Mouse (Mus musculus): Measurements from ENCODE around the gene Pomt1. TPM values are rescaled to one million over a fixed set of nuclear protein-coding genes. Genes with fewer than 3 reads are reported as not detected.
A peak's percentile ranks its signal among the peaks of the same experiment; 100 is the strongest.

Pomt1 gene
- total RNA-seq, 2 experiments from 2014 or later, result 7.7 to 17.3 TPM

DNA sequence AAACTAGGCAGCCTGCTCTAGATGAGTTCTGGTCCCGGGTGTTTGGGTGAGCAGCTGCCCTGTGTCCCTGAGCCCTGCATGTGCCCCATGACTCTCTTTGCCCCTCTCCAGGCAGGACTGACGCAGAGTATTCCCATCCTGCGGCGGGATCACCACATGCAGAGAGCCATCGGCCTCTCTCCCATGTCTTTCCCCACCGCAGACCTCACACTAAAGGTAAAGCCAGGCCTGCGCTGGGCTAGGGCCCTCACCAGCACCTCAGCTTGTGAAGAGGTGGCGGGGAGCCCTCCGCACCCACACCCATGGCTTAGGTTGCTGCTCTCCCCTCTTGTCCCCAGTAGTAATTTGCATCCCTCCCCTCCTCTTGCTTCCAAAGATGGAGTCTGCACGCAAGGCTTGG lies 15.4 kb upstream of the Pomt1 start:
- no peak for ATAC-seq (ENCODE audit: poor library complexity, severe bottlenecking)

DNA sequence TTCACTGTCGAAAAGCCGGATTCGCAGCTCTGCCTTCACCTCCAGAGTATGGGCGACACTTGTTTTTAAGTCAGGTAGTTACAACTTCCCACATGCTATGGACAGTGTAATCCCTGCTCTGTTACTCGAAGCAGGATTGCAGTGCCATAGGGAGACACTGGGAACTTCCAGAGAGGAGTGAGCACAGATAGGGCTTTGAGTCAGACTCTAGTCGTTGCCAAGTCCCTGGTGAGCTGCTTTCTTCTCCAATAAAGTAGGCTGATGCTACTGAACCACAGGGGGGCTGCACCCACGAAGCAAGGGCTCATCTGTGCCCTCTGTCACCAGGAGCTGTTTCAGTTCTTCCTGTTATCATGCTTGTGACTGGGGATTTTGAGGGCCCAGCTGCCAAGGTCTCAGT lies 14.8 kb upstream of the Pomt1 start:
- ATAC-seq (ENCODE audit: poor library complexity, severe bottlenecking), result no peak

DNA sequence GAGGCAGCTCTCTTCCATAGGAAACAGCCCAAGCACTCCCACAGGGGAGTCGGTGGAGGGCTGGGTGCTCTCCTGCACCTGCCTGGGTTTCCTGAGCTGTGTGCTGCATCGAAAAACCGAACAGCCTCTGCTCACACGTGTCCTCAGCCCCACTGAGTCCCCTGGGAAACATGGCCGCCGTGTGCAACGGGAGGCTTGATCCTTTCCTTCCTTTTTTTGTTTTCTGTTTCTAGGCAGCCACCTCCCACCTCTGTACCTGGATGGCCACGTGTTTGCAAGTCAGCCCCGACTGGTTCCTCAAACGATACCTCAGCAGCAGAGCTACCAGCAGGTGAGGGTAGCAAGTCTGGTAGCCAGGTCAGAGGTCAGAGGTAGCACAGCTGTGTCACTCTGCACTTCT lies 14.3 kb upstream of the Pomt1 start:
- ATAC-seq (ENCODE audit: poor library complexity, severe bottlenecking), result no peak

DNA sequence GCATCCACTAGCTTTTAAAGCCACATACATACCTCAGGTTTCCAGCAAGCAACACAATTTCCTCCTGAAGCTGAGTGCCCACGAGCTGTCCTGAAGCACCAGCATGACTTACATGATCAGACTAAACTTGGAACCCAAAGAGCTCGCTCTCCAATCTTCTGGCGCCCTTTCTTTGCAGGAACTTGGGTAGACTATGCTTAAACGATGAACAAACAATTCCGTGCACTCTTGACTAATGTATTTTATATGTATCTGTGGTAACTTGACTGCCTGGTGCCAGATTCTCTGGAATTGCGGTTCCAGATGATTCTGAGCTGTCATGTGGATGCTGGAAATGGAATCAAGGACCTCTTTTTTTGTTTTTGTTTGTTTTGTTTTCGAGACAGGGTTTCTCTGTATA lies 957 bp upstream of the Pomt1 start:
- no peak for ATAC-seq (ENCODE audit: poor library complexity, severe bottlenecking)

DNA sequence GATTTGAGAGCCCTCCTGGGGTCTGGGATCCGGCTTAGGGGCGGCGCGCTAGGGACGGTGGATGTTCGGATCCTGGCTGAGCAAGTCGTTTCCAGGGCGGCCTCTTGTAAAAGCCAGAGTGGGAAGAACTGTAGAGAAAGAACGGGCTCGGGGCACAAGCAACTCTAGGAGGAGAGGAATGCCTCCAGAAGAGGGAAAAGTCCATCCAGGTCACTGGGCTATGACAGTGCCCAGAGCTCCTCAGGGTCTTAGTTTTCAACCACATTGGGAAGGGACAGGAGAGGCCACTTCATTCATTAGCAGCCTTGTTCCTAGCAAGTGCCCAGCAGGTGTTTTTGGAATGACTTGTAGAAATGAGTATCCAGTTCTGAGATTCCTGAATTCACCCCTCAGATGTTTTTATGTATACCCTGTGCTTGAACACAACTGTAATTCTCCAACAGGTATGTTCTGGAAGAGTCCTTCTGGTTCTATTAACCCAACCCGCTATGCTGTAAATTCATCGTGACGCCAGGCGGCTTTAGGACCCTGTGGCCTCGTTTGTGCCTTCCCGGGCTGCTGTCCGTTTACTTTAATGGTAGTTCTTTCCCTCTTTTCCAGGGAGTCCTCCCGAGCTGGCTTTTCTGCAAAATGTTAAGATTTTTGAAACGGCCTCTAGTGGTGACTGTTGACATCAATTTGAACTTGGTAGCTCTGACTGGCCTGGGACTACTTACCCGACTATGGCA lies 534 bp downstream of the Pomt1 start:
- peak; percentile 37 for ATAC-seq (ENCODE audit: poor library complexity, severe bottlenecking)

DNA sequence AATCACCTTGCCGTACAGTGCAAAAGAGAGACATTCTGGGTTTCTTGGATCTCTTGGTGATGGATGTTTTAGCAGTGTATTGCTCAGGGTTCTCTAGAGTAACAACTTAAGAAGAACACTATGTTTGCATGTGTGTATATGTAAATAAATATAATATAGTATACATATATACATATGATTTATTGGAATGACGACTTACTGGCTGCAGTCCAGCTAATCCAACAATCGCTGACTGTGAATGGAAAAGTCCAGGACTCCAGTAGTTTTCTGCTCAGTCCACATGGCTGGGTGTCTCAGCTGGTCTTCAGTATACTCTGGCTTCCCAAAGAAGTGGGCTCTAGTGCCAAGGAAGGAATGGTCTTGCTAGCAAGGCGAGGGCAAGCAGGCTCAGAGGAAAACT lies 1.2 kb downstream of the Pomt1 start:
- ATAC-seq (ENCODE audit: poor library complexity, severe bottlenecking), result no peak

DNA sequence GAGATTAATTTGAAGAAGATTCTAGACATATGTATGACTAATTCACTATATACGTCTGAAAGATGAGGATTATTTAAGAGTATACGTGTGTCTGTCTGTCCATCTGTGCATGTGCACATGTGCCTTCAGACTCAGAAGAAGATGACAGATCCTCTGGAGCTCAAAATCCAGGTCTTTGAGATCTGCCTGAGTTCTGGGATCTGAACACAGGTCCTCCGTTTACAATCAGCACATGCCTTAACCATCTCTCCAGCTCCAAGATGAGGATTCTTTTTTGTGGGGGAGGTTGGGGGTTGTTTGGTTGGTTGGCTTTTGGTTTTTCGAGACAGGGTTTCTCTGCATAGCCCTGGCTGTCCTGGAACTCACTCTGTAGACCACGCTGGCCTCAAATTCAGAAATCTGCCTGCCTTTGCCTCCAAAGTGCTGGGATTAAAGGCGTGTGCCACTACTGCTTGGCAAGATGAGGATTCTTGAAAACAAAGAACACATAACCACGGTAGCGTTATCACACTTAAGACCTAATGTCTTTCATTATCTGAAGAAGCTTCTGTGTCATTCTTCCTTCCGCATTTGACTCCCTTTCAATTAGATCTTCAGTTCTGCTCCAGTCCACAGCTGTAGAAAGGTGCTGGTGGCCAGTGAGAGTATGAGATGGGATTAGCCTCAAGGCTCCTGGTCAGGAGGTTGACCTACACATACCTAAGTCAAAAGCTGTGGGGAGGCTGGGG lies 2.5 kb downstream of the Pomt1 start:
- ATAC-seq (ENCODE audit: poor library complexity, severe bottlenecking), result no peak

DNA sequence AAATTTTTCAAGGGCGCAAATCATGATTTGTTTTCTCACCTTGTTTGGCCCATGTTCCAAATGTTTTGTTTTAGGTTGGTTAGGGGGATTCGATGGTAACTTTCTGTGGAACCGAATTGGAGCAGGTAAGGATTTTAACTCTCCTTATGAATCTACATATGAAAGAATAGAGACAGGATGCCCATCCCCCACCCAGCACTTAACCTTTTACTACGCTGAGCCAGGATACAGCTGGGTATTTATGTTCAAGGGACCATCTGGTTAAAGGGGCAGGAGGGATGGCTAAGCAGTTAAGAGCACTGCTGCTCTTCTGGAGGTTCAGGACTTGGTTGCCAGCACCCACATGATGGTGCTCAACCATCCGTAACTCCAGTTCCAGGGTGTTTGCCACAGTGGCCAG lies 4.2 kb downstream of the Pomt1 start:
- ATAC-seq (ENCODE audit: poor library complexity, severe bottlenecking), result no peak

DNA sequence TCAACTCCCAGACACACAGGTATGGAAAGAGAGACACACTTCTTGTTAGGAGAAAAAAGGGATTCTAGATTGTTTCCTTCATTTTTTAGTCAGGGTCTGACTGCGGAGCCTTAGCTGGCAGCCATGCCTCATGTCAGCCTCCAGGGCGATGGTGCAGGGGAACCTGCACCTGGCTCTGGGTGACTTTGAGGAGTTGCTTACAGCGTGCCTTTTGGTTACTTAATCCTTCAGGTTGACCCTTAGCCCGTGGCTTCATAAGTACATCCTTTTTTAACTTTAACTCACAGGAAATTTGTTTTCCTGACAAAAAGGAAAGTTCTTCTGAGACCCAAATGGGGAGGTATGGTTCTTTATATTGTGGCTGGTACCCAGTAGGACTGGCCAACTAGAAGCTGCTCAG lies 6.6 kb downstream of the Pomt1 start:
- ATAC-seq (ENCODE audit: poor library complexity, severe bottlenecking), result no peak

DNA sequence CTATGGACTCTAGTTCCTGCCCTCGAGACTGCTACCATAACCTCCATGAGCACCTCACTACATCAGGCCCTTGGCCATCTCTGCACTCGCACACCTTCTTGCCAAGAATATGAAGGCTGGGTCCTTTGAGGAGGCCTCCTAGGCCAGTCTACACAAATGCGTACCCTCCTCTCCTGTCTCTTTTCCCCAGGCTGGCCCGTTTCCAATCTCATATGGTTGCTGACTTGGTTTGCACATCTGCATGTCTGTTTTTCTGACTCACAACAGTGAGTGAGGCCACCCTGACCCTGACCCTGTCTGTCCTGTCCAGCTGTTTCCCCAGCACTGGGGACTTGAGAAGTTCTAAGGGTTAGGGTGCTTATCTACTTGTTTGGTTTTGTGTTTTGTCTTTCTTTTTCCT lies 10.4 kb downstream of the Pomt1 start:
- no peak for ATAC-seq (ENCODE audit: poor library complexity, severe bottlenecking)

DNA sequence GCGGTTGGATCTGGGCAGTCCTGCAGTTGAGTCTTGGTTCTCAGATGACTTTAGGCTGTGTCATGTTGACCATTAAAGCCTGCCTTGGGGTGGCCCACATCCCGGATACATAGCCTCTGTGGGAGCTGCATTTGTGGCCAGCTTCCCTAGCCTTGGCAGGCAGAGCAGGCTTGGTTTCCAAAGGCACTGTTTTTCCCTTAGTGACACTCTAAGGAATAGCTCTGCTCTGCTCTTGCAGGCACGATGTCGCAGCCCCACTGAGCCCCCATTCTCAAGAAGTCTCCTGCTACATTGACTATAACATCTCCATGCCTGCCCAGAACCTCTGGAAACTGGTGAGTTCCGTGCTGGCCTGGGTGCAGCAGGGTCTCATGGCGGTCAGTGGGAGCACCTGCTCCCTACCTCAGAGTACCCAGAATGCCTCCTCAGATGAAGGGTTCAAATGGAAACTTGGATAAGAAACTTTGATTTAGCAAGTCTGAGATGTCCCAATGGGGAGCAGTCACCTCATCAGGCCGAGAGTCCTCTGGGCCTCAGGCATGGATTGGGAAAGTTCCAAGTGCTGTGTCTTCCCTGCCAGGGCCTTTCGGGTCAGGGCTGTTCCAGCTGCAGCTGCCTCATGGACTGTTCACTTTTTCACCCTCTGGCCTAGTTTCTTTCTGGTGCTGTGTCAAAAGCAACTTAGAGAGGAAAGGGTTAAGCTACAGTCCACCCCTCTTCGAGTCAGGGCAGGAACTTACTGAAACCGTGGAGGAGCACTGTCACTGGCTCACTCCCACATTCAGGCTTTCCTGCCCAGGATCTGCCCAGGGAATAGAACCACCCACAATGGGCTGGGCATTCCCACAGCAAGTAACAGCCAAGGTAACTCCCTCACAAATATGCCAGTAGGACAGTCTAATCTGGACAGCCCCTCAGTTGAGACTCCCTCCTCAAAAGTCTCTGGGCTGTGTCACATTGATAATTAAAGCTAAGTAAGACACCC lies 12.3 kb downstream of the Pomt1 start:
- ATAC-seq (ENCODE audit: poor library complexity, severe bottlenecking), result no peak

DNA sequence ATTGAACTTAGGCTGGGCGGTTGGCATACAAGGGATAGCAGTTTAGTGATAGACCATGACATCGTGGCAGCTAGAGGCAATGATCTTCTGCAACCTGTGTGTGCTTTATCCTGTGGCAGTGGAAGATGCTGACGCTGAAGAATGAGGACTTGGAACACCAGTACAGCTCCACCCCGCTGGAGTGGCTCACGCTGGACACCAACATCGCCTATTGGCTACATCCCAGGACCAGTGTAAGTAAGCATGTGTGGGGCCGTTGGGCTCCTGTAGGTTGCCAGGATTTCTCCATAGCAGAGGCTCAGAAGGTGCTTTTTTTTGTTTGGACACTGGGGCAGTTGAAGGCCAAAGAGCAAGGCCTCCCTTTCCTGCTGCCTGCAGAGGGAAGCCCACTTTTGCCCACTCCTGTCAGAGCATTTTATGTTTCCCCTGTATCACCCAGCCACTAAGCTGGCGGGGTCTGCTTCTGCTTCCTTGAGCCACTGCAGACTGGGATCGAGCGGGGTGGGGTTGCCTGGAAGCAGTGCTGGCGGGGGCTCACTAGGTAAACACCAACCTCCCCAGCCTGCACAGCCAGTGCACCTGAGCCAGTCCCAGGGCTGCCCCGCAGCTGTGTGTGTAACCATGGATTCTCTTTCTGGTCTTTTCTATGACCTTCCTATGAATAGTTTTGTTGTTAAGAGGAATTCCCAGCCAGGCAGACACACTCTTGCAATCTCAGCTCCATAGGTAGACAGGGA lies 15.6 kb downstream of the Pomt1 start:
- no peak for ATAC-seq (ENCODE audit: poor library complexity, severe bottlenecking)

DNA sequence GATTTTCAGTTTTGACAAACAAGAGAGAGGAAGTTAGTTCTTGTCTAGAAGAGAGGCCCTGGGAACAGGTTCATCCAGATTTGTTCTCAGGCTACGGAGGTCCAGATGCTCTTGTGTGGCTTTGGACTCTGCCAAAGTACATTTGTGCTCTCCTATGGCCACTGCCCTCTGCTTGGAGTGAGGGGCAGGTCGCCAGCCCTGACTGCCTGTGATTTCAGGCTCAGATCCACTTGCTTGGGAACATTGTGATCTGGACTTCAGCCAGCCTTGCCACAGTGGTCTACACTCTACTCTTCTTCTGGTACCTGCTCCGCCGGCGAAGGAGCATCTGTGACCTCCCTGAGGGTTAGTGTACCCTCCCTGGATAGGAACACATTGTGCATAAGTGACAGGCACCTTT lies 16.3 kb downstream of the Pomt1 start:
- no peak for ATAC-seq (ENCODE audit: poor library complexity, severe bottlenecking)

DNA sequence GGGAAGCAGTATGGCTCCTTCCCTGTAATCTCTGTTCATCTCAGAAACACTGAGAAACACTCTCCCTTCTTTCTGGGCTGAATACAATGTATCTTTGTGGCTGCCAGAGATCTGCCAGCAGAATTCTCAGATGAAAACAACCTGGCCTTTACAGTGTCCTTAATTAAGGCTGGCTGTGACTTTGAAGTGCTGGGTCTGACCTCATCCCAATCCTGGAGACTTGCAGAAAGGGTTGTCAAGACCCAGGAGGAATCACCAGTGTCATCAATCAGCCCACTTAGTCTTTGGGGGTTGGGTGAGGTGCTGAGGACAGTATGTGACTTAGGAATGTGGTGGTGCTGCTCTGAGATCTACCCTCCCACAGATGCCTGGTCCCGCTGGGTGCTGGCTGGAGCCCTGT lies 17.0 kb downstream of the Pomt1 start:
- no peak for ATAC-seq (ENCODE audit: poor library complexity, severe bottlenecking)

DNA sequence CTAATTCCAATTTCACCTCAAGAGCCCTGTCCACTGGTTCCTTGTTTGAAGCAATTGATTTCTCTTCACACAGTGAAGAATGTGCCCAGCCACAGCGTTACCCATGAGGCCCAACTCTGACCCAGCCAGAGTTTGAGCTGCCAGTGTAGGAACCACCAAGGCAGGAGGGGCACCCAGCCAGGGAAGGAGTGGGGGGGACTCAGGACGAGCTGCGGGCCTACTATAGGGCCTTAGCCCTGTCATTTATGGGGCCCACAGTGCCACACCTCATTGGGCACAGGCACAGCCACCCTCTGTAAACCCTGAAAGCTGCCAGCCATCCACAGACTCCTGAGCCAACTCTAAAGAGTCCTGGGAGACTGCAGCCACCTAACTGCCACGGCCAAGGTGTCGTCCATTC lies 18.2 kb downstream of the Pomt1 start:
- ATAC-seq (ENCODE audit: poor library complexity, severe bottlenecking), result no peak

DNA sequence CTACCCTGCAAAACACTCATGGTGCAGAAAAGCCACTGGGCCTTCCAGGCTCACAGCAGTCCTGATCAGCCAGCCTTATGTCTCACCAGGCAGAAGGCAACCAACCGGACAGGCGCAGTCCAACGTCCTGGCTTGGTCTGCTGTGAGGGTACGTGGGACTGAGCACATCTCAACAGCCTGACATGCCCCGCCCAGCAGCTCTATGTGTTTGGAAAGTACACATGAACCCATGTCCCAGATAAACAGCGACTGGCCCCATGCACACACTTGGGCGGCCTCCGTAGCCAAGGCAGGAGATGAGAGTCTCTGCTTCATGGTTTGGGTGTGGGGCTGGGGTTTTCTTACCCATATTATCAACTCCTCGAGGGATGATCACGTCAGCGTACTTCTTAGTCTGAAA lies 19.9 kb downstream of the Pomt1 start:
- ATAC-seq (ENCODE audit: poor library complexity, severe bottlenecking), result no peak

DNA sequence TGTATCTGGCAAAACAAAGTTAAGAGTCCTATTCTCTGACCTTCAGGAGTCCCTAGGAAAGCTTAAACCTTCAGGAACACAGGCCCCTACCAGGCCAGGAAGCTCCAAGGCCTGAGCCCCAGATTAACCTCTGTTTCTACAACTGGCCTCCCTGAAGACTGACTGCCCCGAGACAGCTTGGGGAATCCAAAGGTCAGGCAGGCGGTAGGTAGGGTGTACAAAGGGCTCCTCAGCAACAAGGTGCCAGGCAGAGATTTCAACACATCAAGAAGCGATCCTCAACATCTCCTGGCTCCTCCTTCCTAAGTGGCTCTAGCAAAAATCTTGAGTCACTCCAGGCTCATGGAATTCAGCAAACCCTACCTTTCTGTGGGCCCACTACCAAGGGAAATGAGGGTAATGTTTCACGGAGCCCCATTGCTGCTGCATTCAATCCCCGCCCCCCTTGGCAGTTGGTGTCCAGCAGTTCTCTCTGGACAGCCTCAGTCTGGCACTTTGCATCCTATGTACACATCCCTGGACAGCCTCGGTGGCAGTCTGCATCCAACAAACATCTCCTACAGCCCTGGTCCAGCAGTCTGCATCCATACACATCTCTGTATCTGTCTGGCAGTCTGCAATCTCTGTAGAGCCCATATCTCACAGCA lies 22.6 kb downstream of the Pomt1 start:
- ATAC-seq (ENCODE audit: poor library complexity, severe bottlenecking), result no peak

DNA sequence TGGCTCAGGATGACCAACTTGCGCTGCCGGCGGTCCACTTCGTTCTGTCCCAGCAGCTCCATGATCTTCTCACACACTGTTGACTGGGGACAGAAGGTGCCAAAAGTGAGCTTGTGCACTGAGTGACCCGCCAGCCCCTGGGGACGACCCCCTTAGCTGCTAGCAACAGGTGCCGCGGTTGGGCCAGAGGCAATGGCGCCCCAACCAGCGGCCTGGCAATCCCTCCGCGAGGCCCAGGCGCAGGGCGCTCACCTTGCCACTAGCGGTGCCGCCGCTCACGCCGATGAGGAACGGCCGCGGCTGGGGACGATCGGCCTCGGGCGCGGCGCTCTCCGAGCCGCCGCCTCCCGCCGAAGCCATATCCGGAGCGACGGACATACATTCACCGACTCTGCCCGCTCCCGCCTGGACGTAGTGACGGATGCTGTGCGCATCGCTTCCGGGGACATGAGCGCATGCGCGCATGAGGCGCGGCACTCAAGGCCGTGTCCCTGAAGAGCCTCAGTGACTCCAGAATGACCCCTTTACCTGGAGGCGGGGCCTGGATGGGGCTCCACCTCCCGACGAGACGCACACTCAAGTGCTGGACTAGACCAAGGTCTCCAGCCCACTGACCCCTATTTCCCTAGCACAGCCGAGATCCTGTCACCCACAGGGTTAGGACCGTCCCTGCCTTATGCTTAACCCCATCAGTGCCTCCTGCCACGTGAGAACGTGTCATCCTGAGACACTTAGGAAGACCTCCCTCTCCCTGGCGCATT lies 23.4 kb downstream of the Pomt1 start, which contains the start of gene Uck1:
TSS of gene Uck1 (minus strand) at position 503 of the 761 bp plus-strand sequence.
- ATAC-seq (ENCODE audit: poor library complexity, severe bottlenecking), result peak; percentile 94

DNA sequence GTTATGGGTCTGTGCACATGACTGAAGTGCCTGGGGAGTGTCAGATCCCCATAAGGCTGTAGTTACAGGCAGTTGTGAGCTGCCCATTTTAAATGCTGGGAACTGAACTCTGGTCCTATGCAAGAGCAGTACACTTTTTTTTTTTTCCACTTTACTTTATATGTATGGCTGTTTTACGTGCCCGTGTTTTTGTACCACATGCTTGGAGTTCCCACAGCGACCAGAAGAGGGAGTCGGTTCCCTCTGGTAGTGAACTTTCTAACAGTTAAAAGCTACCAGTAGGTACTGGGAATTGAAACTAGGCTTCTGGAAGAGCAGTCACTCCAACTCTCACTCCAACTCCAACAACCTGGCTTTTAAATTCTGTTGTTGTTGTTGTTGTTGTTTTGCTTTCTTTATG lies 24.2 kb downstream of the Pomt1 start:
- peak; percentile 53 for ATAC-seq (ENCODE audit: poor library complexity, severe bottlenecking)

All from megakaryocyte, adult 5-6 weeks (primary cell).